Mouse (Mus musculus): ENCODE results near the gene Ino80.

Ino80 gene

GRCm38 (mm10) chr2:119461028-119461427 is 16.5 kb downstream of the Ino80 start:
- in situ Hi-C loops (cut with MboI, MseI) = loop anchor here (10.0 to 25.0 kb wide), 3 partner anchors 824 to 1954 kb away; partner anchors contain the start of genes Catsper2 and Pdia3

GRCm38 (mm10) chr2:119454558-119454957 is 22.9 kb downstream of the Ino80 start:
- in situ Hi-C loops (cut with MboI, MseI) = loop anchor here (25.0 kb wide), 2 partner anchors 817 to 933 kb away; no protein-coding TSS in a partner anchor

- in situ Hi-C loops (cut with MboI, MseI) = loop anchor here (25.0 kb wide), 1 partner anchor 1100 kb away; no protein-coding TSS in a partner anchor
Measured at GRCm38 (mm10) chr2:119436988-119437387, 40.5 kb downstream of the Ino80 start.

- in situ Hi-C loops (cut with MboI, MseI) = loop anchor here (25.0 kb wide), 1 partner anchor 1101 kb away; no protein-coding TSS in a partner anchor
Measured at GRCm38 (mm10) chr2:119436467-119436866, 41.0 kb downstream of the Ino80 start.

GRCm38 (mm10) chr2:119413819-119414218 is 63.7 kb downstream of the Ino80 start:
- in situ Hi-C loops (cut with MboI, MseI) = no loop called here

- in situ Hi-C loops (cut with MboI, MseI) = no loop called here
Measured at GRCm38 (mm10) chr2:119411674-119412073, 65.8 kb downstream of the Ino80 start.

GRCm38 (mm10) chr2:119411016-119411415 is 66.5 kb downstream of the Ino80 start:
- in situ Hi-C loops (cut with MboI, MseI) = no loop called here

GRCm38 (mm10) chr2:119408733-119409132 is 68.8 kb downstream of the Ino80 start:
- in situ Hi-C loops (cut with MboI, MseI) = no loop called here

- in situ Hi-C loops (cut with MboI, MseI) = no loop called here
Measured at GRCm38 (mm10) chr2:119408278-119408677, 69.2 kb downstream of the Ino80 start.

GRCm38 (mm10) chr2:119399313-119399712 is 78.2 kb downstream of the Ino80 start:
- in situ Hi-C loops (cut with MboI, MseI) = no loop called here

GRCm38 (mm10) chr2:119398665-119399064 is 78.8 kb downstream of the Ino80 start:
- in situ Hi-C loops (cut with MboI, MseI) = no loop called here

GRCm38 (mm10) chr2:119398252-119398651 is 79.2 kb downstream of the Ino80 start:
- in situ Hi-C loops (cut with MboI, MseI) = no loop called here

GRCm38 (mm10) chr2:119389992-119390391 is 87.5 kb downstream of the Ino80 start:
- in situ Hi-C loops (cut with MboI, MseI) = no loop called here

GRCm38 (mm10) chr2:119388266-119388665 is 89.2 kb downstream of the Ino80 start:
- in situ Hi-C loops (cut with MboI, MseI) = no loop called here

- in situ Hi-C loops (cut with MboI, MseI) = no loop called here
Measured at GRCm38 (mm10) chr2:119379455-119379854, 98.0 kb downstream of the Ino80 start.

- in situ Hi-C loops (cut with MboI, MseI) = no loop called here
Measured at GRCm38 (mm10) chr2:119377826-119378225, 99.7 kb downstream of the Ino80 start.

- in situ Hi-C loops (cut with MboI, MseI) = no loop called here
Measured at GRCm38 (mm10) chr2:119377286-119377685, 100.2 kb downstream of the Ino80 start.

- in situ Hi-C loops (cut with MboI, MseI) = no loop called here
Measured at GRCm38 (mm10) chr2:119370116-119370515, 107.4 kb downstream of the Ino80 start.

GRCm38 (mm10) chr2:119367346-119367745 is 110.1 kb downstream of the Ino80 start:
- in situ Hi-C loops (cut with MboI, MseI) = no loop called here

- in situ Hi-C loops (cut with MboI, MseI) = no loop called here
Measured at GRCm38 (mm10) chr2:119364969-119365368, 112.5 kb downstream of the Ino80 start.

- in situ Hi-C loops (cut with MboI, MseI) = no loop called here
Measured at GRCm38 (mm10) chr2:119359721-119360291, 117.7 kb downstream of the Ino80 start.

- in situ Hi-C loops (cut with MboI, MseI) = no loop called here
Measured at GRCm38 (mm10) chr2:119358249-119358648, 119.2 kb downstream of the Ino80 start.

- in situ Hi-C loops (cut with MboI, MseI) = no loop called here
Measured at GRCm38 (mm10) chr2:119356805-119357204, 120.7 kb downstream of the Ino80 start.

- in situ Hi-C loops (cut with MboI, MseI) = no loop called here
Measured at GRCm38 (mm10) chr2:119356310-119356709, 121.2 kb downstream of the Ino80 start.

Measured in regulatory T cell (primary cell).